Mouse (Mus musculus) limb, embryonic 15.5 days (tissue): Measurements from ENCODE around the gene Olfr1418. TPM values are rescaled to one million over a fixed set of nuclear protein-coding genes. Genes with fewer than 3 reads are reported as not detected.
A peak's percentile ranks its signal among the peaks of the same experiment; 100 is the strongest.

Source experiments
- ATAC-seq: fragments of 200-750 bp; cut with Nextera tagmentation; 2 replicates; pipeline ENCODE4 v1.8.0; 2017; ENCODE audit warnings: low read depth, moderate TSS enrichment; ENCODE audit not compliant: insufficient number of reproducible peaks, low FRiP score, low TSS enrichment
- H3K27ac ChIP-seq: fragments of 300-500 bp; sonication (generic); 2 replicates; pipeline ENCODE4 v1.5.1; 2015; ENCODE audit warnings: moderate library complexity, mild to moderate bottlenecking, inconsistent platforms
- H3K27me3 ChIP-seq: fragments of 300-500 bp; sonication (generic); 2 replicates; pipeline ENCODE4 v1.6.1; 2015; ENCODE audit warnings: inconsistent platforms
- H3K36me3 ChIP-seq: fragments of 300-500 bp; sonication (generic); 2 replicates; pipeline ENCODE4 v1.6.1; 2015; ENCODE audit warnings: inconsistent platforms
- H3K4me1 ChIP-seq: fragments of 300-500 bp; sonication (generic); 2 replicates; pipeline ENCODE4 v1.6.1; 2015; ENCODE audit warnings: inconsistent platforms
- H3K4me2 ChIP-seq: fragments of 300-500 bp; sonication (generic); 2 replicates; pipeline ENCODE4 v1.6.1; 2015; ENCODE audit warnings: mild to moderate bottlenecking, inconsistent platforms
- H3K4me3 ChIP-seq: fragments of 300-500 bp; sonication (generic); 2 replicates; pipeline ENCODE4 v1.5.1; 2015; ENCODE audit warnings: mild to moderate bottlenecking, inconsistent platforms
- H3K9ac ChIP-seq: fragments of 300-500 bp; sonication (generic); 2 replicates; pipeline ENCODE4 v1.6.1; 2015; ENCODE audit warnings: inconsistent platforms
- H3K9me3 ChIP-seq: fragments of 300-500 bp; sonication (generic); 2 replicates; pipeline ENCODE4 v1.6.1; 2016; ENCODE audit warnings: inconsistent platforms
- WGBS: fragments of 180-500 bp; shearing (Covaris S2); methylation state at CpG from one replicate; pipeline ENCODE4 v1.1.7; 2015; 5-methylcytosine and 5-hydroxymethylcytosine counted together
- polyA plus RNA-seq: library from polyadenylated mRNA; unstranded; fragments of >200 nt; fragmentation: Nextera tagmentation; extraction: Ambion mirVana; gene quantifications from 2 replicates; pipeline ENCODE4 v1.2.1, GENCODE M21; 2015

Olfr1418 gene
- polyA plus RNA-seq, 1 experiment from 2014 or later: not detected

DNA sequence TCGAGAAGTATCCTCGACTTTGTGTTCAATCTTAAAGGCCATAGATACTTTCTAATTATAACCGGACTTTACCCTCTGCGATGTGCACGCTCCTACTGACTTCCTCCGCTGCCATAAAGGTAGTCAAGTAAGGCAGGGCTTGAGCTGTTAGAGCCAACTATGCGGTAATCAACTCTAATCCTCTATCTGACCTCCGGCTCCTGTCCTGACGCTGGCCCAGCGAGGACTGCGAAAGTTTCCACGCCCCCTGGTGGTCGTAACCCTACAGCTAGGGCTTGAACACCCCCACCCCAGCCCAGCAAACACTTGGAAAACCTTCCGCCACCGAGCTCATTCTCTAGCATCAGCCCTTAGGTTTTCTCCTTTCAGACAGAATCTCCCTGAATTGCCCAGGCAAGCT is 41.1 kb downstream of the Olfr1418 start:
- Histone ChIP-seq H3K4me2 (peak overlapping the region; percentile 89), H3K9ac (no peak overlapping the region), H3K27ac (no peak overlapping the region), H3K9me3 (no peaks in the 10 kb centered on the region), H3K4me1 (peaks cover 14% of the 10 kb centered on the region), H3K27me3 (peaks cover 44% of the 10 kb centered on the region), H3K36me3 (no peaks in the 10 kb centered on the region), H3K4me3 (peak overlapping the region; percentile 61)
- under 1% methylated on average over 15 of the region's 15 CpGs for WGBS
- no peak for ATAC-seq

DNA sequence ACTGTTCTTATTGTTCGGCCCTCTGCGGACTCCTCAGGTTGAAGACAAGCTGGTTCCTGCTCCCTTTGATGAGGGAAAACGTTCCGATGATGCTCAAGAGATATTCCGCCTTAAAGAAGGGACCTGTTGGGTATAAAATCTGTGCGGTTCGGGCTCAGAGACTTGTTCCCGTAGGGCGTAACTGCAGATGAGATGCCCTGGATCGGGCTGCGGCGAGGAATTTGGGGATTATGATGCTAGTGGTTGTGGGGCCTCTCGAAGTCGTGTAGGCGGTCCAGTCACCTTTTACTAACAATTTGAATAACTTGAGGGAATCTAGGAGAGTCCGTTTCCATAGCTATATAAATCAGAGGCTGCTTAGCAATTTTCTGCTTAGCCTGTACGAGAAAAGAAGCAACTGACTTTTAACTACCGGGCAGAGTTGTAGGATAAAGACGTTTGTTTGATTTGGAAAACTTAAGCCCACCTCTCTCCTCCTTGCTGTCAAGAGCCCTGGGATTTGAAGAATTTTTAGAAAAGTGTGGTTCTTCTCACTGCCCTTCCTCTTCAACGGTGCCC is 41.6 kb downstream of the Olfr1418 start, which contains the start of gene Stx3:
Stx3 (minus strand) TSS at position 261 of the 558 bp plus-strand sequence.
- Histone ChIP-seq H3K4me1 (peaks cover 14% of the 10 kb centered on the region), H3K4me2 (peak within 1 kb of the TSS; percentile 89), H3K27ac (no peak within 1 kb of the TSS), H3K27me3 (peaks cover 46% of the 10 kb centered on the region), H3K4me3 (peak within 1 kb of the TSS; percentile 61), H3K36me3 (no peaks in the 10 kb centered on the region), H3K9me3 (no peaks in the 10 kb centered on the region), H3K9ac (peak within 1 kb of the TSS; percentile 40)
- 1% methylated on average over 20 of the region's 20 CpGs for WGBS
- no peak for ATAC-seq

DNA sequence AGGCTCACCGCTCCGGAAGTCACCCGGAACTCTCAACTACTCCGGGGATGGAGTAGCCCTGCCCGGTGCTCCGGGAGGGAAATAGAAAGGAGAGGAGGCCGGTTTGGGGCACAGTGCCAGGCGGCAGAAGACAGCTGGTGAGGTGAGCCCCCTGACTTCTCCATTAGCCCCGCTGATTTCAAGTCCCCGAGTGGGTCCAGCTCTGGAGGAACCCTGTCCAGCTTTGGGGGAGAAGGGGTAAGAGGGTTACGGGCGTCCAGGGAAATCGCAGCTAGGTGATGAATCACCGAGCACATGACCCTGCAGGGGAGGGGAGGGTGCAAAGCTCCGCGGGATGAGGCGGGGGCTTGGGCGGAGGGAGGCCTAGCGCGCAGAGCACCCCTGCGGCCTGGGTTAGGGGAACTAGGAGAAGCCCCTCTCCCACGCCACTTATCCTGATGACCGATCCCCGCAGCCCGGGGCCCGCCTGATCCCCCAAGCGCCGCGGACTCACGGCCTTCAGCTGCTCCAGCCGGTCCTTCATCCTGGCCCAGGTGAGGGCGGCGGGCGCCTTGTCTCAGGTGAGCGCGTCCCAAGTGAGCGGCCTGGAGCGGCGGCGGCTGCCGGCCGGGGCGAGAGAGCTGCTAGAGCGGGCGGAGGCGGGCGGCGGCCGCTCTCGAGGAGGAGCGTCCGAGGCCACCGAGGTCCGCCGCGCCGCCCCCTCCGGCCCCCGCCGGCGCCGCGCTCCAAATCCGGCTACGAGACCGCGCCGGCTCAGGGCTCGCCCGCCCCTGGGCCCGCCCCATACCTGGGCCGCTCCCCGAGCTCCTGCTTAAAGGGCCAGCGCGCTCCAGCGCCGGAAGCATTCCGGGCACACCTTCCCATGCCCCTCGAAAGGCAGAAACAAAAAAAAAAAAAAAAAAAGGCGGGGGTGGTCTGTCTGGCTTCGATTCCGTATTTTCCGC is 42.4 kb downstream of the Olfr1418 start:
- Histone ChIP-seq H3K4me2 (peak overlapping the region; percentile 89), H3K9me3 (no peaks in the 10 kb centered on the region), H3K36me3 (no peaks in the 10 kb centered on the region), H3K9ac (peak overlapping the region; percentile 40), H3K4me3 (peak overlapping the region; percentile 61), H3K27me3 (peaks cover 46% of the 10 kb centered on the region), H3K27ac (no peak overlapping the region), H3K4me1 (peaks cover 14% of the 10 kb centered on the region)
- WGBS: under 1% methylated on average over 76 of the region's 83 CpGs
- ATAC-seq: peak; percentile 80

DNA sequence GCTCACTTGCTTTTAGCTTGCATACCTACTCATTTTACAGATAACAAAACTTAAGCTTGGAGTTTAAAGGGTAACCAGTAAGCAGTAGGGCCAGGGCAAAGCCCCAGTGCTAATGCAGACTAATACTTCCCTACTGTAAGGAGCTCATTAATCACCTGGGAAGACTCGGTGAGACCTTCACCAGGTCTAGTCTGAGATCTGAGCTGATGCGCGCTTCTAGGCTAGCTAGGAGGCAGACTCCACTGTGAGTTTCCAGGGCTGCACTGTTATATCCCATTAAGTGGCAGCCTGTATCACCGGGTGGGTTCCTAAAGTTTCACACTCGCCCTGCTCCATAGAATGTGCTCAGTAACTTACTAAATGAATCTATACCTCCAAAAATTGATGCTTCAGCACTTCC is 43.3 kb downstream of the Olfr1418 start:
- H3K4me1 ChIP-seq: peaks cover 14% of the 10 kb centered on the region
- no peaks in the 10 kb centered on the region for H3K36me3 ChIP-seq
- H3K27ac ChIP-seq: no peak overlapping the region
- no peak for ATAC-seq
- H3K4me3 ChIP-seq: peak overlapping the region; percentile 61; the same call in 1 of the 2 replicates
- H3K9me3 ChIP-seq: no peaks in the 10 kb centered on the region
- H3K9ac ChIP-seq: no peak overlapping the region
- WGBS: 10% methylated on average over 5 of the region's 5 CpGs
- H3K4me2 ChIP-seq: no peak overlapping the region; the same call in 1 of the 2 replicates
- H3K27me3 ChIP-seq: peaks cover 46% of the 10 kb centered on the region

DNA sequence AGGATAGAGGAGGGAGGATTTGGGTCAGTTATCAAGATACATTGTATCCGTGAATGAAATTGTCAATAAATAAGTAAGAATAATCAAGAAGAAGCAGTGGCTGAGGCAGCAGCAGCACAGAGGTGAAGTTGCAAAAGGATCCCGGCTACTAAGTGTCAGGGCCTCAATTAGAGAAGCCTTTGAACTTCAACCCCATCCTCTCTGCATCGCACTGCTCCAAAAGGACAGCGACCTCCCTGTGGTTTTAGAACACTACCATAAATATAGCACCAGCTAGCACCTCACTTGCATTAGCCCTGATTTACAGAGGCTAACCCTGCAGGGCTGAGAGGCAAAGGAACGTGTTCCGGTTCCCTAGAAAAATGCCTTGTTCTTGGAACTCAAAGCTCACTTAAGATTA is 44.2 kb downstream of the Olfr1418 start:
- no peaks in the 10 kb centered on the region for H3K36me3 ChIP-seq
- 29% methylated on average over 6 of the region's 6 CpGs for WGBS
- no peak overlapping the region for H3K4me3 ChIP-seq
- peaks cover 14% of the 10 kb centered on the region for H3K4me1 ChIP-seq
- peaks cover 46% of the 10 kb centered on the region for H3K27me3 ChIP-seq
- no peak overlapping the region for H3K9ac ChIP-seq
- ATAC-seq: no peak
- H3K9me3 ChIP-seq: no peaks in the 10 kb centered on the region
- no peak overlapping the region for H3K27ac ChIP-seq
- H3K4me2 ChIP-seq: no peak overlapping the region

DNA sequence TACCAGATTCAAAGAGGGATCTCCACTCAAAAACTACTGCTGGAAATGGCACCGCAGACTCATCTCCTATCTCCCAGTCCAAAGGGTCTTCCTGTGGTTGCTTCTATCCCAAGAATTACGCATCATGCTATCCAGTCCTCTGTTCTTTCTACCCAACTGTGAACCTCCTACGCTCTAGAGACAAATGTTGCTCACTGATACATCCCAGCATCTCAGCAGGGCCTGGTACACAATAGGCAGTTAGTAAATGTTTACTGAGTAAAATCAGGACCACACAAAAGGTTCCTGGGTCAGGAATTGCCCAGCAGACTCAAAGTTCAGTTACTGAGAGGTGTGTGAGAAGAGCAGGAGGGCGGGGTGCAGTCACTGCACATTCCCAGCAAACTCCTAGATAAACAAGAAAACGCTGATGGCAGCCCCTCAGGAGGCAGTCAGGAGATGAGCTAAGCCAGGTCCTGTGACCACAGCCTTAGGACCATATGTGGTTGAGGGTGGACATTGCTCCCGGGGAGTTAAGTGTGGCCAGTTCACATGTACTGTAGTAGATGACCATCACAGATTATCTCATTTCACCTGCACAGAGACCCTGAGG is 46.0 kb downstream of the Olfr1418 start:
- Histone ChIP-seq H3K4me2 (no peak overlapping the region), H3K9me3 (no peaks in the 10 kb centered on the region), H3K9ac (no peak overlapping the region), H3K4me1 (peaks cover 14% of the 10 kb centered on the region), H3K27ac (no peak overlapping the region), H3K27me3 (peaks cover 42% of the 10 kb centered on the region), H3K4me3 (no peak overlapping the region), H3K36me3 (no peaks in the 10 kb centered on the region)
- 78% methylated on average over 6 of the region's 6 CpGs for WGBS
- ATAC-seq: no peak

DNA sequence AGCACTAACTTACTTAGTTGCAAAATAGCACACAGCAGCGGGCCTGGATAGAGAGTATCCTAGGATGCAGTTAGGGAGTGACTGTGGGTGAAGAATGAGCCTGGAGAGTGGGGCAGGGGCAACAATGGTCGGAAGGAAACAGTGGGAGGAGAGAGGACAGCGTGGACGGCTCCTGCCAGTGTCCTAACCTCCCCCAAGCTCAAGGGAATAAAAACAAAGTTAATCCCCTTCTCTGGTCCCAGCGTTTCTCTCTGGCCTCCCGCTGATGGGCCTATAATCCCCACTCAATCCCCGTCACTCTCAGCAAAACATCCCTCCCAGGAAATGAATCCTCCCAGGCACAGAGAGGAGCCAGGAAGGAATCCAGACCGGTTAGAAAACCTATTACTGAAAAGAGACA is 47.2 kb downstream of the Olfr1418 start:
- 27% methylated on average over 8 of the region's 8 CpGs for WGBS
- Histone ChIP-seq H3K9me3 (no peaks in the 10 kb centered on the region), H3K4me1 (peaks cover 7% of the 10 kb centered on the region), H3K4me3 (no peak overlapping the region), H3K27ac (no peak overlapping the region), H3K27me3 (peaks cover 30% of the 10 kb centered on the region), H3K9ac (no peak overlapping the region), H3K4me2 (no peak overlapping the region), H3K36me3 (no peaks in the 10 kb centered on the region)
- ATAC-seq: no peak

DNA sequence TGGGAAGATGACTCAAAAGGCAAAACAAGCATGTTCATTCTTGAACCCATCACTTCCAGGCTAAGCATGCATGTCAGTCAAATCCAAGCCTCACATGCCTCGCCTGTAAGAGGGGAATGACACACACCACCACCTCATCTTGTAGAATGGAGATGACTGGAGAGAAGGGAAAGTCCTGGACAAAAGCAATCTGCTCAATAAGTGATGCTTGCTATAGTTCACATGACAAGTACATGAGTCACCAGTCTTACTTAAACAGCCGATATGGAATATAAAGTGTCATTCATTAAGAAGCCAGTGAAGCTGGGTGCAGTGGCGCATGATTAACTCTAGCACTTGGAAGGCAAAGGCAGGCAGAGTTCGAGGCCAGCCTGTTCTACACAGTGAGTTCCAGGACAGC is 47.7 kb downstream of the Olfr1418 start:
- Histone ChIP-seq H3K4me1 (peaks cover 2% of the 10 kb centered on the region), H3K9me3 (no peaks in the 10 kb centered on the region), H3K4me2 (no peak overlapping the region), H3K4me3 (no peak overlapping the region), H3K36me3 (no peaks in the 10 kb centered on the region), H3K9ac (no peak overlapping the region), H3K27me3 (peaks cover 25% of the 10 kb centered on the region), H3K27ac (no peak overlapping the region)
- ATAC-seq: no peak
- 79% methylated on average over 4 of the region's 4 CpGs for WGBS

DNA sequence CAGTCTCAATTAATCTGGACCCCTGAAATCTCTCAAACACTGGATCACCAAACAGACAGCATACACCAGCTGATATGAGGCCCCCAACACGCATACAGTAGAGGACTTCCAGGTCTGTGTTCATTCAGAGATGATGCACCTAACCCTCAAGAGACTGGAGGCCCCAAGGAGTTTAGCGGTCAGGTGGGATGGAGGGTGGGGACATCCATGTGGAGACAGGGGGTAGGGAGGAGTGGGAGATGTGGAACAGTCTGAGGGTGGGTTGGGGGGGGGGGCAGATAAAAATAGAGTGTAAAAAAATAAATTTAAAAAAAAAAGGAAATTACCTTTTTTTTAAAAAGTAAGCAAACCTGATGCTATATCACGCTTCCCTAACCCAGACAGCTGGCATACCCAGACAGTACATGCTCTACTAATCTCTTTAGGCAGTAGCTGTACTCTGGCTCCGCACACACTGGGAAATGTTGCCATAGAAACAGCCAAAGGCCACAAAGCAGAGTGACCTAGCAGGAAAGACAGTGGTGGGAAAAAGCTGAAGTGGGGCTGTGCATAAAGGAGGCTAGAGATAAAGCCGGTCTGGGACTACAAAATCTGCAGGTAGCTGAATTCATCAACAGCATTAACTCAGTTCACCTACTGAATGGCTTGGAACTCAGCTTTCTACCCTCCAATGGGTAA is 49.0 kb downstream of the Olfr1418 start:
- no peaks in the 10 kb centered on the region for H3K4me1 ChIP-seq
- H3K36me3 ChIP-seq: no peaks in the 10 kb centered on the region
- no peak overlapping the region for H3K4me2 ChIP-seq
- H3K9ac ChIP-seq: no peak overlapping the region
- no peak for ATAC-seq
- H3K4me3 ChIP-seq: no peak overlapping the region
- no peak overlapping the region for H3K27ac ChIP-seq
- WGBS: 71% methylated on average over 5 of the region's 5 CpGs
- H3K27me3 ChIP-seq: peaks cover 18% of the 10 kb centered on the region
- no peaks in the 10 kb centered on the region for H3K9me3 ChIP-seq

DNA sequence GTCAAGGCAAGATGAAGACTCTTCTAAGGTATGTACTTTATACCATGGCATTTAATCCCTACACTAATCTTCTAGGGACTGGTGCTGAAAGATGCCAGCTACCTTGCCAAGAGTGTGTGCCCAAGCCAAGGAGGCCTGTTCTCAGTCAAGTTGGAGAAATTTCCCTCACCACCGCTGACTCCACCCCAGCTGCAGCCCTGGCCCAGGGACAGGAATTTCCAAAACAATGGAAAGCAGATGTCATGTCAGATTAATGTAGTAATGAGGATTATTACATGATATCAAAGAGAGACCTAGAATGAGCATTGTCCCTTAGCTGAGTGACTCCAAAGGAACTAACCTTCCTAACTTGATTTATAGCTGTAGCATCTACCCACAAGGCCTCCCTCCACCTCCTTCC is 50.0 kb downstream of the Olfr1418 start:
- Histone ChIP-seq H3K4me2 (no peak overlapping the region), H3K36me3 (no peaks in the 10 kb centered on the region), H3K27me3 (peaks cover 8% of the 10 kb centered on the region), H3K9me3 (no peaks in the 10 kb centered on the region), H3K27ac (no peak overlapping the region), H3K4me3 (no peak overlapping the region), H3K9ac (no peak overlapping the region), H3K4me1 (no peaks in the 10 kb centered on the region)
- WGBS: 71% methylated on average over 1 of the region's 1 CpGs
- no peak for ATAC-seq

DNA sequence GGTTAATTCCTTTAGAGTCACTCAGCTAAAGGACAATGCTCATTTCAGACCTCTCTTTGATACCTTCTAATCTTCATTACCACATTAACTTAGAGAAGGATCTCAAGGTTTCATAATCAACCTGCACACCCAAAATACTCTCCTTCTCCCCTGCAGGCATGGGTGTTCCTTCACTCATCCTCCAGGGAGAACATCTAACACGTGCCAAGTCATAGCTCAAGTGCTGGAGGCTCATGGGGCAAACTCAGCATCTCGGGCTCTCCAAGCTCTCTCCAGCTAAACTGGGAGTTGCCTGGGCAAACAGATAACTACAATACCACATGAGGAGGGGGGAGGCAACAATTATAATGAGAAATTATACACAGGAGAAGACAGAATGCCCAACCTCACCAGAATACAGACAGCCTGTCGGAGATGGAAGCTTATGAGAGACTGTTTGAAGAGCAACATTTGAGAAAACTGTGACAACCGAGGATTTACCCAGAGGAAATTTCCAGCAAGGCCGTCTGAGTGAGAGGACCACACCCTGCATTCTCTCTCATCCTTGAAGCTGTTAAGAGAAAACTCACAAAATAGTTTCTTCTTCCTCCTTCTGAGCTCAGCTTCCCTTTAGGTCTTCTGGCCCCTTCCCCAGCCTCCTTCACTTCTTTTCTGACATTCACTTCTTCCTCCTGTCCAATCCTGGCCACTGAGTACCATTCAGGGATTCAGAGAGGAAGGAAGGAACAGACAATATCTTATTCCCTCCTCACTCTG is 50.7 kb downstream of the Olfr1418 start:
- H3K27ac ChIP-seq: no peak overlapping the region
- no peak overlapping the region for H3K9ac ChIP-seq
- peaks cover 6% of the 10 kb centered on the region; the same call in 1 of the 2 replicates for H3K27me3 ChIP-seq
- H3K4me3 ChIP-seq: no peak overlapping the region
- no peak overlapping the region for H3K4me2 ChIP-seq
- 70% methylated on average over 5 of the region's 5 CpGs for WGBS
- no peaks in the 10 kb centered on the region for H3K4me1 ChIP-seq
- no peaks in the 10 kb centered on the region for H3K9me3 ChIP-seq
- H3K36me3 ChIP-seq: no peaks in the 10 kb centered on the region
- no peak for ATAC-seq
